Mouse (Mus musculus): ENCODE measurements around the gene Rgs17.
A peak's percentile ranks its signal among the peaks of the same experiment; 100 is the strongest.

The Rgs17 gene

DNA sequence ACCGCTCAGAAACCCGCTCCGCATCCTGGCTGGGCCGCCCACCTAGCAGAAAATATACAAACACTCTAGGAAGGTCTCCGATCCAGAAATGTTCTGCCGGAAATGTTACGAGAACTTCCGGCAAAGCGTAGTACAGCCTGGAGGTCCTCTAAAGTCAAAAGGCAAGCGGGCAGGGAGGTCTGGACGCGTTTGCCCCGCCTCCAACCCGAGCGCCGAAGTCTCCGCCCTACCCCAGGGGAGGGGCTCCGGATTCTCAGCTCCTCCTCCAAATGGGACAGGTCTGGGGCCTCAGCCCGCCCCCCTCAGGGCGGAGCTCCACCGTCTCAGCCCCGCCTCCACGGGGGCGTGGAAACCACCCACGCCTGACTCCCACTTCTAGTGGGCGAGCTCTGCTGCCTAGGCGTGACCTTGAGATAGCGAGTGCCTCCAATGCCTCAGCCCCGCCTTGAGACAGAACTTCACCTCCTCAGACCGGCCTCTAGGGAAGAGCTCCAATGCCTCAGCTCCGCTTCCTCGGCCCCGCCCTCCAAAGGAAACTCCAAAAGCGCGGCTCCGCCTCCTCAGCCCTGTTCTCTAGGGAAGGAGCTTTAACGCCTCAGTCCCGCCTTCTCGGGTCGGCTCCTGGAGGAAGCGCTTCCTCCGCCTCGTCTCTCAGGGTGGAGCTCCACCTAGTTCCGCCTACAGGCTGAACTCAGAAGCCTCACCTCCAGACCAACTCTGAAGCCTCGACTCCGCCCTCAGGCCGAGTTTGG lies 98.3 kb downstream of the Rgs17 start, which contains the start of gene Mtrf1l:
Gene Mtrf1l (minus strand): TSS at position 171 of the 752 bp plus-strand sequence.
- peak; percentile 98 to 99 for DNase-seq

DNA sequence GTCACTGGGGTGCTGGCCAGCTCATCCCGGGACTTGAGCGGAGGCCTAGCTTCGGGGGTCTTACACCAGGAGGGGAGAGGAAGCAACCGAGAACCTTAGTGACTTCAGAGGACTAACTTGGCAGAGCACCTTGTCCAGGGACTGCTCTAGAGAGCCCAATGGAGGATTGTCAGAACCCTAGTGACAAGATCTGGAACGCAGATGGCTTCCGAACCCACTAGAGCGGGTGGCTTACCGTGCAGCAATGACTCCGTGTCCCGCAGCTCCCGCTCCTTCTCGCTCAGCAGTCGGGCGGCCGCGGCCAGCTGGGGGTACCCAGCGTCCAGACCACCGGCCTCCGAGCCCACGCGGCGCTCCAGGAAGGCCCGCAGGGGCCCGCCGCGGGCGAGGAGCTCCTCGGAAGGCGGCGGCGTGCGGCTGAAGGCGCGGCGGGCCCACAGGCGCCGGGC lies 98.9 kb downstream of the Rgs17 start:
- DNase-seq, result peak; percentile 24 to 28

DNA sequence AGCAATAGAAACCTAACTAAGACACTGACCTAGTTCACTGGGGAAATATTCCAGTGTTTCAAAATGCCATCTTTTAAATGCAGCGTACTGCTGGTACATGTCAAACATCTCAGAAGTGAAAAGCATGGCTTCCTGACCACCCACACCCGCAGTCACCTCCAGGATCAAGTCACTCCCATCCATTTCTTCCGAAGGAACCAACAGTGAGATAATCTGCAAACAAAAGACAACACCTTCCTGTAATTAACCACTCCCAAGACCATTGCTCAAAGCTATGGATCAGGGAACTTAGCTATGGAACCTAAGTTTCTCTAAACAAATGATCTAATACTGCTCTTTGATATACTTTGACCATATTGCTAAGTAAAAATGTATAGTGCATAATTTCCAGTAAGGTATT lies 103.4 kb downstream of the Rgs17 start:
- DNase-seq, result no peak

DNA sequence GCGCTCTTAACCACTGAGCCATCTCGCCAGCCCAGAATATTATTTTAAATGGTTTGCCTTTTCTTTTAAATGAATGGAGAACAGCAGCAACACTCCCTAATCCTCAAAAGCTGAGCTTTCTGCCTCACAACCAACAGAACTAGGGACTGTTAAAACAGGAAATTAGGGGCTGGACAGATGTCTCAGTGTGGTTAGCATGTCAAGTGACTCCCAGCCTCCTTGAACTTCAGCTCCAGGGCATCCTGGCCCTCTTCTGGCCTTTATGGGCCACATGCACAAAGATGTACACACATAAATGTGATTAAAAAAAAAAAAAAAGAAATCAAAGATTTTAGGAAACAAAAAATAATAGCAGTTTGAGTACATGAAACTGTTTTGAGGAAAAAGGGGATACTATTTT lies 106.2 kb downstream of the Rgs17 start:
- DNase-seq, result no peak

DNA sequence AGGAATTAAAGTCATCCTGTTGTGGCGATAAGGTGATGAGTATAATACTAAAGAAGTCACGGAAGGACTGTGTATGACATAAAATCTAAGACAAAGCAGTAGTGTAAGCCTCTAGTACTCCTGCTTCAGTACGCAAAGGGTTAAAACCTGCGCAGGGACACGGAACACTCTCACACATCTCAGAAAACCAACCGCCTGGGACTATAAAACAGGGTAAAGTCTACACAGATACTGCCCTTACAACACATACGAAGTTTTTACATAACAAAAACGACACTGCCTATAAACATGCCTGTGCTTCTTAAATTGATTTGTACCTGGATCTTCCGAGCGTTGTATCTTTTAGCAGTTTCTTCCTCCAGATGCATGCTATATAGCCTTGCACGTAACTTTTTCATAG lies 108.5 kb downstream of the Rgs17 start:
- DNase-seq, result no peak

DNA sequence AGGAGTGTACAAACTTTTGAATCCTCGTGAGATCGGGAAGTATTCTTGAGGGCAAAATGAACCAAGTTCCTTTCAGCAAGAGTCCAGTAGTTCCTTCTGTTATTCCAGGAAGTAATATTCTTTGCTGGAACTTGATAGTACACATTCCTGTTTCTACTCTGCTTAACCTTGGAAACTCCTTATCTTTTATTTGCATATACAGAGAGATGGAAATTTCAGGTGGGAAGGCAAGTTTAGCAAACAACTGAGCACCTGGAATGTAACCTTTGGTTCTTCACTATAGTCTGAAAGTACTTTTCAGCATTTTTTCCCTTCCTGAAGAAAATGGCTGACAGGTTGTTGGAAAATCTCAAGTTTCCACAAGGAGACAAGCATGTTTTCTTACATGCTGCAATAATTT lies 114.5 kb downstream of the Rgs17 start:
- DNase-seq, result no peak

DNA sequence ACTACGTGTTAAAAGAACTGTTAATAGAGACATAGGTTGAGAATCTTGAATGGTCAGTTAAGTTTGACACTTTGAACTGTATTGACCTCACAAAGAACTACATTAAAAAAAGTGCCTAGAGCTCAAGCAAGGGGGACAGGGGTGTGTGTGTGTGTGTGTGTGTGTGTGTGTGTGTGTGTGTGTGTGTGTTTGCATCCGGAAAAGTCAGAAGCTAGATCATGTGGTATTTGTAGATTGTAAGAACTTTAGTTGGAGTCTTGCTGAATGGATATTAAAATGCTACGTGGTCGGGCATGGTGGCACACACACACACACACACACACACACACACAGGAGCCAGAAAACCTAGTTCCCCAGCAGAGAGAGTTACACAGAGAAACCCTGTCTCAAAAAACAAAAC lies 115.2 kb downstream of the Rgs17 start:
- no peak for DNase-seq

DNA sequence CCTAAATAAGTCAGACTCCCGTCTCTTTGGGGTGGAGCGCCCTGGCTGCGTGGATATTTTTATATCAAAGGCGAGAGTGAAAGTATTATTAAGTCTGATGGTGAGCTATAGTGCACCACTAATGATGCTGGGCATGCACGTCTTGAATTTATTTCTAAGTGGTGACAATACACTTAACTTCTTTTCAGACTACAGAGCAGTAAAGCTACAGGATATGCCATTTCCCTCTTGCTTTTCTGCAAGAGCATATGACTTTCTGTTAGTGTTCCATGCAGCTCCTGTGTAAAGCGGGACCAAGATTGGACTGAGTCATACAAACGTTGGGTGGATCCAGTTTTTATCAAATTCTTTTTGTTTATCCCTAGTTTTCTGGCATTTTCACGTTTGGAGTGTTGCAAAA lies 115.8 kb downstream of the Rgs17 start:
- DNase-seq, result peak in 1 of 2 experiments; percentile 14

DNA sequence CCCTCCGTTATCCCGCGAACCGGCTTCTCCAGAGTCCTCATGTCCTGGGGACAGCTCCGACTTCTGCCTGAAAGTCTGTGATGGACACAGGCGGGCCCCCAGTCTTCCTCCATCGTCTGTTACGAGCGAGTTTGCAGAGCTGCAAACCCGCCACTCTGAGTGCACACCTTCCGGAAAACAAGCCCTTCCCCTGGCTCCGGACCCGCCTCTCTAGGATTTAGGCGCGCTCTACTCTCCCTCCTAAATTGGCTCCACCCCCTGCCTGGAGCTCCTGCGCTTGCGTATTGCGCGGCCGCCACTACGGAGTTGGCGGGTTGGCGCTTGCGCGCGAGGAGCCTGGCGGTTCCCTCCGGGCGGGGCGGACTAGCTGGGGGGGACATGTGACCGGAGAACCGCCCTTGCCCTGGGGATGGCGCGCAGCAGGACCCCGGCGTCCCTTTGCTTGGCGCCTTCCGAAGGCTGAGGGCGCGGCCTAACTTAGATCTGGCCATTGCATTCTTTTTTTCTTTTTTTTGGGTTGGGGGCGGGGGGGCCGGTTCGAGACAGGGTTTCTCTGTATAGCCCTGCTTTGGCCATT lies 116.4 kb downstream of the Rgs17 start:
- peak; percentile 95 to 96 for DNase-seq

DNA sequence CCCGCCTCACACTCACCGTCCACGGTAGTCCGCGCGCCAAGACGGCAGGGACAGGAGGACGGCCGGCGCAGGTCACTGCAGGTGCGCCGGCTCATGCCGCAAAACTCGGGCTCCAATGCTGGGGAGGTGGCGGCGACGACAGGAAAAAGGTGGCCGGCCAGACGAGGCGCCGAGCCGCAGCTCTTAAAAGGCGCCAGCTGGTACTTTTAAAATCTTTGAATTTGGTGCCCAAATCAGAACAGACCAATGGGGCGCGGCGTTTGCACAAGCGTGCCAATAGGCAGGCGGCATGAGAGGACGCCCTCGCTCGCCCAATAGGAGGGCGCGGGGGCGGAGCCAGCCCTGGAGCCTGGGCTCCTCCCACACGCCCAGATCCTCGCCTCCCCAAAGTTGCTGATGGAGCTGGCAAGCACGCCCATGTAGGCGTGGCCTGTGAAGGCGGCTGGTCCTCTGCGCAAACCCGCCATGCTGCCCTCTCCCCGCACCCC lies 116.9 kb downstream of the Rgs17 start, which contains the start of gene Fbxo5:
Gene Fbxo5 (minus strand): TSS at position 358 of the 488 bp plus-strand sequence.
- peak; percentile 99 for DNase-seq

DNA sequence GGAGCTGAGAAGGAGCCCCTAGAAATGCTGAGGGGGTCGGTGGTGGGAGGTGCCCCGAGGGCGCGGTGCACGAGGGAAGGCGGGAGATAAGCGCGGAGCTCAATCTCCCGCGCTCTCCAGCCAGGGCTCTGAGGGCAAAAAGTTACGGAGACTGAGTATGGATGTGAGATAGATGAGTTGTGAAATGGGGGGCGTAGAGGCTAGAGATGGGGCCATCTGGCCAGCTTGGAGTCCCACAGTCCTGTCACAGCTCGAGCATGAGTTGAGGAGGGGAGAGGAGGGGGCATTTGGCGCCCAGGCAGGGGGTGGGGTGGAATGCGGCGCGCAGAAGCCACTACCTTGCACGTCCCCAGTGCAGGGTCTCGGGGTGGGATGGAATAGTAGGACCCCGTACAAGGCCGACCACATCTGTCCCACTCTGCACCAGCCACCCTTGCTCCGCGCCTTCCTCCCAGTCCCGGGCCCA lies 117.5 kb downstream of the Rgs17 start:
- DNase-seq, result no peak

DNA sequence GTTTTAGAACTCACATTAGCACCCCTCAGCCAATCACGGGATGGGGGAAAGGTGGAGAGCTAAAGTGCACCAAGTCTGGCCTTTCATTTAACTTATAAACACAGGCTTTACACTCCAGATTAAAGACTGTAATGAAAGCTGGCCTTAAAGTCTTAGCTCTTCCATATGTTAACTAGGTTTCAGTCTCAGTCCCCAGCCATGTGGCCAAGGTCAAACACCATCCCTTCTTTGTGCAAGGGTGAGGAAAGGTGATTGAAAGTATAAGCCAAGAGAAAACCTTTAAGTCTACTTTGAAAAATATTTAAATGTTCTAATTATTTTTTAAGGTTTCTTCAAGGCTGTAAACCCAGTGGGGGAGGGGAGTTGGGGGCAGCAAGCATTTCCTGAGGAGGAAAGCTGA lies 118.5 kb downstream of the Rgs17 start:
- no peak for DNase-seq

DNA sequence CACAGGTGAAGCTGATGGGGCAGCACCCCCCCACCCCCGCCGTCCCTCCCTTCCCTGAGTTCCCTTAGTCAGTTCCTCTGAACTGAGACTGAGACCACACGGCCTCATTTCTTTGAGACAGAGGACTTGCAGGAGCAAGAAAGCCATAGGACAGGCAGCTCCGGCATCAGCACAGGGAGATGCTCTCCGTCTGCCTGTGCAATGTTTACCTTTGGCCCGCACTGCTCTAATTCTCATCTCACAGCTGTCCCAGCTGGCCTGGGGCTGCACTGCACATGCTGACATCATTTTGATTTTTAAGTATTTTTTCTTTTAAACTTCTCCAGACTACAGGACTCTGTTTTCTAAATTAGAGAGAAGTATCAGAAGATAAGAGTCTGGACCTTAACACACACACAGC lies 119.3 kb downstream of the Rgs17 start:
- DNase-seq, result no peak

DNA sequence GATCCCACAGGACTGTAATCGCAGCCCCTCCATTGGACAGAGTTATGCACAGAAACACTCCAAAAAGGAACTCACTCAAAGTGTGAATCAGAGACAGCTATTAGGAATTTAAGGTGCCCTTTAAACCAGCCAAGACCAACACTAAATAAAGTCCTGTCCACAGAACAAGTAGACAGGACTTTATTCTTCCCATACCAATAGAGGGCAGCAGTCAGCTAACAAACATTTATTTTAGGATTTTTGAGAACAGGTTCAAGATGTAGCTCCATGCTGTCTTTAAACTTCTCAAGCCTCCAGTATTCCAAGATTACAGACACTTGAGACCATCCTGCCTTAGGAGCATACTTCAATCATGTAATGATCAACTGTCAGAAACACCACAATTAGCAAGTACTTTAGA lies 121.7 kb downstream of the Rgs17 start:
- no peak for DNase-seq

DNA sequence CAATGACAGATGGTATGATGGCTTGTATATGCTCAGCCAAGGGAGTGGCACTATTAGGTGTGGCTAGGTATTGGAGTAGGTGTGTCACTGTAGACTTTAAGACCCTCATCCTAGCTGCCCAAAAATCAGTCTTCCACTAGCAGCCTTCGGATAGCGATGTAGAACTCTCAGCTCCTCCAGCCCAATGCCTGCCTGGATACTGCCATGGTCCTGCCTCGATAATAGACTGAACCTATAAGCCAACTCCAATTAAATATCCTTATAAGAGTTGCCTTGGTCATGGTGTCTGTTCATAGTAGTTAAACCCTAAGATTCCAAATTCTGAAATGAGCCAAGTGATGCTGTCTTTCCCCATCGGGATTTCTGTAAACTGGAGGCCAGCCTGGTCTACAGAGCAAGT lies 124.1 kb downstream of the Rgs17 start:
- DNase-seq, result no peak

DNA sequence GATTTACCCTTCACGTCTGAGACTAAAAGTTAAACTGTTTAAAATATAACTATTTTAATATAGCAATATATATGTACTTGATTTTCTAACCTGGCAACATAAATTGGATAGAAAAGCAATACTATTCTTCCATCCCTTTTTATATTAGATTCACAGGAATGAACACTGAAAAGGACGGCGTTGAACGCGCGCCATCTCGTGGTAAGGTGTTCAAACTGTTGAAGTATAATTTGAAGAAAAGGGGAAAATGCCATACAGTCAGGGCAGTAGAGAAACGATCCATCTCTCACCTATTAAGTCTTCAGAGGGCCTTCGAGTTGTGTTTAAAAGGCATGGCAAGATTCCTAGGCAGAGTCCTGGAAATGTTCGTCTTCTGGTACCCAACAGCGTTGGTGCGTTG lies 131.5 kb downstream of the Rgs17 start:
- DNase-seq, result peak in 1 of 2 experiments; percentile 52

DNA sequence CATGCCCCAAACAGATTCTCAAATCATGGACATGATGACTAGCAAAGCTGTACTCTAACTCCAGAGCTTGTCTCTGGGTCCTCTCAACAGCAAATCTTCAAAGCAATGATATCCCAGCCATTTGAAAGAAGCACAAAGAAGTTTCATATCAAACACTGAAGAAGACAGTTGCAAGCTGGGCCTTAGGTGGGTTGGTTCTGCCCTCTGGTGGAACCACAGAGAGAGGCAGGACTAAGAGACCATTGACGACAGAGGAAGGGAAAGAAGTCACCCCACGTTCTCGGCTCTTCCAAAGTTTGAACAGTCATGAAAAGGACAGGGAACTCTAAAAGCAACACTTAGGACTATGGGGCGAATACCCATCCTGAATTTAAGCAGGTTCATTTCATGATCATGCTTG lies 135.3 kb downstream of the Rgs17 start:
- peak in 1 of 2 experiments; percentile 13 for DNase-seq
